Mouse (Mus musculus): ENCODE results near the gene Atl3.
A peak's percentile ranks its signal among the peaks of the same experiment; 100 is the strongest.

Gene Atl3

GRCm38 (mm10) chr19:7559986-7560385, 66.1 kb downstream of the Atl3 start:
- DNase-seq (ENCODE audit: low spot score in 2 of 2), result no peak

GRCm38 (mm10) chr19:7561456-7561855, 67.6 kb downstream of the Atl3 start:
- no peak for DNase-seq (ENCODE audit: low spot score in 2 of 2)

GRCm38 (mm10) chr19:7562601-7563129, 68.8 kb downstream of the Atl3 start:
- peak in 1 of 2 experiments; percentile 47 for DNase-seq (ENCODE audit: low spot score in 2 of 2)

GRCm38 (mm10) chr19:7563676-7564075, 69.8 kb downstream of the Atl3 start:
- no peak for DNase-seq (ENCODE audit: low spot score in 2 of 2)

- DNase-seq (ENCODE audit: low spot score in 2 of 2), result no peak
Observed at GRCm38 (mm10) chr19:7564457-7564856, 70.6 kb downstream of the Atl3 start.

GRCm38 (mm10) chr19:7566826-7567225, 73.0 kb downstream of the Atl3 start:
- DNase-seq (ENCODE audit: low spot score in 2 of 2), result no peak

- peak in 1 of 2 experiments; percentile 32 for DNase-seq (ENCODE audit: low spot score in 2 of 2)
Observed at GRCm38 (mm10) chr19:7568364-7568763, 74.5 kb downstream of the Atl3 start.

GRCm38 (mm10) chr19:7569650-7570049, 75.8 kb downstream of the Atl3 start:
- no peak for DNase-seq (ENCODE audit: low spot score in 2 of 2)

GRCm38 (mm10) chr19:7576180-7576579, 82.3 kb downstream of the Atl3 start:
- no peak for DNase-seq (ENCODE audit: low spot score in 2 of 2)

GRCm38 (mm10) chr19:7577710-7578109, 83.9 kb downstream of the Atl3 start:
- DNase-seq (ENCODE audit: low spot score in 2 of 2), result peak in 1 of 2 experiments; percentile 17

GRCm38 (mm10) chr19:7581042-7581441, 87.2 kb downstream of the Atl3 start:
- DNase-seq (ENCODE audit: low spot score in 2 of 2), result no peak

GRCm38 (mm10) chr19:7583101-7583500, 89.3 kb downstream of the Atl3 start:
- peak; percentile 50 to 69 for DNase-seq (ENCODE audit: low spot score in 2 of 2)

GRCm38 (mm10) chr19:7583599-7583998, 89.8 kb downstream of the Atl3 start:
- no peak for DNase-seq (ENCODE audit: low spot score in 2 of 2)

GRCm38 (mm10) chr19:7585279-7585678, 91.4 kb downstream of the Atl3 start:
- DNase-seq (ENCODE audit: low spot score in 2 of 2), result peak; percentile 37 to 48

GRCm38 (mm10) chr19:7585764-7586163, 91.9 kb downstream of the Atl3 start:
- DNase-seq (ENCODE audit: low spot score in 2 of 2), result peak; percentile 27 to 43
